Comparison of ENCODE assay signal across 47 mouse cellular contexts in genomic region chr9:99862936-99863335, GRCm38 (mm10). TPM values are rescaled to one million over a fixed set of nuclear protein-coding genes. Genes with fewer than 3 reads are reported as not detected.
"Had no signal": no experiment of that assay in that cellular context is flagged by ENCODE, and none has a peak within 500 bp of the region (broad histone marks: within the 10 kb centered on the region; RNA-seq: fewer than 3 reads in every experiment).

No protein-coding gene starts in this region.

- H3K4me2 ChIP-seq: heart, embryonic 11.5 days; heart, embryonic 13.5 days; heart, embryonic 15.5 days; hindbrain, embryonic 12.5 days; hindbrain, embryonic 13.5 days; hindbrain, embryonic 14.5 days; hindbrain, embryonic 15.5 days; intestine, embryonic 15.5 days; kidney, embryonic 15.5 days had no signal

- ATAC-seq: hindbrain, embryonic 16.5 days; hindbrain, postnatal 0 days; inflammation-experienced regulatory T-cells, adult 6 months; intestine, embryonic 15.5 days; intestine, embryonic 16.5 days; intestine, postnatal 0 days had no signal

- H3K4me3 ChIP-seq: heart, embryonic 10.5 days; heart, embryonic 13.5 days; heart, embryonic 15.5 days; hindbrain, embryonic 10.5 days; hindbrain, embryonic 12.5 days; hindbrain, embryonic 13.5 days; hindbrain, embryonic 15.5 days; intestine, embryonic 15.5 days; kidney, embryonic 15.5 days; layer of hippocampus, adult 2 months; left cerebral cortex, adult 2 months had no signal

- H3K9ac ChIP-seq: heart, embryonic 13.5 days; heart, embryonic 15.5 days; hindbrain, embryonic 12.5 days; hindbrain, embryonic 13.5 days; hindbrain, embryonic 14.5 days; hindbrain, embryonic 15.5 days; intestine, embryonic 15.5 days; kidney, embryonic 15.5 days had no signal

- H3K4me1 ChIP-seq: heart, embryonic 10.5 days; heart, embryonic 13.5 days; heart, embryonic 15.5 days; hindbrain, embryonic 10.5 days; hindbrain, embryonic 12.5 days; hindbrain, embryonic 13.5 days; hindbrain, embryonic 15.5 days; intestine, embryonic 15.5 days; kidney, embryonic 15.5 days had no signal

- DNase-seq: heart, postnatal 10 days; heart, postnatal 14 days; heart, postnatal 36 days; heart, postnatal 4 days; kidney, adult 11 months; kidney, adult 18-20 months; kidney, adult 2 months; kidney, adult 8-10 months; kidney, adult 9 months; kidney, postnatal 10 days; kidney, postnatal 14 days; kidney, postnatal 25 days; kidney, postnatal 36 days; kidney, postnatal 4 days; layer of hippocampus, adult 9-11 months; layer of hippocampus, postnatal 36 days had no signal

- H3K36me3 ChIP-seq: heart, embryonic 10.5 days; heart, embryonic 13.5 days; heart, embryonic 15.5 days; hindbrain, embryonic 10.5 days; hindbrain, embryonic 12.5 days; hindbrain, embryonic 13.5 days; hindbrain, embryonic 15.5 days; intestine, embryonic 15.5 days; kidney, embryonic 15.5 days had no signal

- H3K27ac ChIP-seq: heart, embryonic 10.5 days; heart, embryonic 13.5 days; heart, embryonic 15.5 days; hindbrain, embryonic 10.5 days; hindbrain, embryonic 12.5 days; hindbrain, embryonic 13.5 days; hindbrain, embryonic 14.5 days; hindbrain, embryonic 15.5 days; hindbrain, postnatal 0 days; intestine, embryonic 15.5 days; kidney, embryonic 15.5 days; kidney, postnatal 0 days; layer of hippocampus, adult 2 months; left cerebral cortex, adult 2 months had no signal

- H3K9me3 ChIP-seq: heart, embryonic 10.5 days; heart, embryonic 13.5 days; heart, embryonic 15.5 days; hindbrain, embryonic 10.5 days; hindbrain, embryonic 12.5 days; hindbrain, embryonic 13.5 days; hindbrain, embryonic 15.5 days; intestine, embryonic 15.5 days; kidney, embryonic 15.5 days had no signal

RNA-seq across cellular contexts. Expression of gene Sox14, which starts 13.0 kb away (rescaled TPM):
- total RNA-seq: heart, postnatal 10 days; heart, postnatal 14 days; heart, postnatal 25 days; heart, postnatal 36 days; heart, postnatal 4 days; hematopoietic stem cell, adult 5-6 weeks; layer of hippocampus, adult 18-20 months; layer of hippocampus, adult 2 months; layer of hippocampus, adult 8-10 months; layer of hippocampus, postnatal 25 days; layer of hippocampus, postnatal 36 days; left cerebral cortex, adult 18-20 months; left cerebral cortex, adult 2 months had no signal
- polyA plus RNA-seq: heart, embryonic 11.5 days; heart, embryonic 13.5 days; heart, embryonic 14.5 days; heart, embryonic 15.5 days; heart, postnatal 0 days; inflammation-experienced regulatory T-cells, adult 6 months; intestine, embryonic 14.5 days; intestine, embryonic 15.5 days; intestine, embryonic 16.5 days; intestine, postnatal 0 days; kidney, adult 2 months; kidney, embryonic 14.5 days; kidney, embryonic 15.5 days; kidney, embryonic 16.5 days; kidney, postnatal 0 days; large intestine, adult 2 months had no signal
